9 mouse cellular contexts compared by ENCODE assay signal in the genomic region with DNA sequence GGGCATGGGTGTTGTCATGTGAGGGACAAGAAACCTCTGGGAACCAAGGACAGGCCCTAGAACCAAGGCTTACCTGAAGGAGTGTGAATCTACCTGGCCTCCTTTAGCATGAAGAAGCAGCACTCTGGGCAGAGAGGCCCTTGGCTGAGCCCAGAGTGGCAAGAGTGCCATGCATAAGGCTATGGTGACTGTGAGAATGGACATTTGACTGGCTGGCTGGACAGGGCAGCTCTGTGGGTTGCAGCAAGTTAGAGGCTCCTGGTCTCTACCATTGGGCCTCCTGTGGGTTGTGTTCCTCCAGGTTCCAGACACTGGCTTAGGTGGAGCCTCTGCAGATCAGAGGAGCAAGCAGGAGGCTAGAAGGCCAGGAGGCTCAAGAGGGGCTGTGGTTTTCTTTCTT.
DNase-seq lines count a peak whose midpoint lies in the region; ATAC-seq and TF ChIP-seq lines count a peak whose summit lies in the region.
"Had no signal": no experiment of that assay in that cellular context is flagged by ENCODE, and none has a peak within 500 bp of the region (broad histone marks: within the 10 kb centered on the region; RNA-seq: fewer than 3 reads in every experiment).

No protein-coding gene starts in this region.

- H3K27me3 ChIP-seq in forebrain, embryonic 13.5 days, result no peaks in the 10 kb centered on the region
- H3K27me3 ChIP-seq in hindbrain, embryonic 16.5 days (replicated peaks; ENCODE audit: control insufficient read depth, insufficient read depth, low read length), result no peaks in the 10 kb centered on the region
- no peaks in the 10 kb centered on the region for H3K27me3 ChIP-seq in midbrain, embryonic 15.5 days (replicated peaks)
- H3K27me3 ChIP-seq: limb, embryonic 15.5 days had no signal

- no peak overlapping the region for H3K4me3 ChIP-seq in layer of hippocampus, adult 2 months
- no peak overlapping the region for H3K4me3 ChIP-seq in forebrain, embryonic 13.5 days
- H3K4me3 ChIP-seq in hindbrain, embryonic 16.5 days (ENCODE audit: low read length), result no peak overlapping the region
- no peak overlapping the region for H3K4me3 ChIP-seq in midbrain, embryonic 15.5 days
- H3K4me3 ChIP-seq: limb, embryonic 15.5 days had no signal

- peak overlapping the region; percentile 43 for H3K27ac ChIP-seq in layer of hippocampus, adult 2 months
- H3K27ac ChIP-seq in forebrain, embryonic 13.5 days, result peak overlapping the region; percentile 100
- peak overlapping the region; percentile 54 for H3K27ac ChIP-seq in hindbrain, embryonic 16.5 days (ENCODE audit: low read depth, low read length)
- H3K27ac ChIP-seq in midbrain, embryonic 15.5 days, result peak overlapping the region; percentile 99

- H3K9me3 ChIP-seq in forebrain, embryonic 13.5 days (replicated peaks), result no peaks in the 10 kb centered on the region
- no peaks in the 10 kb centered on the region for H3K9me3 ChIP-seq in hindbrain, embryonic 16.5 days (ENCODE audit: control insufficient read depth, low read length)
- no peaks in the 10 kb centered on the region for H3K9me3 ChIP-seq in midbrain, embryonic 15.5 days
- H3K9me3 ChIP-seq: limb, embryonic 15.5 days had no signal

- peaks cover 73% of the 10 kb centered on the region for H3K4me1 ChIP-seq in forebrain, embryonic 13.5 days
- peaks cover 60% of the 10 kb centered on the region for H3K4me1 ChIP-seq in hindbrain, embryonic 16.5 days (ENCODE audit: control insufficient read depth, insufficient read depth, low read depth, low read length)
- H3K4me1 ChIP-seq in midbrain, embryonic 15.5 days, result peaks cover 69% of the 10 kb centered on the region

- no peak for ATAC-seq in forebrain, embryonic 13.5 days
- ATAC-seq in hindbrain, embryonic 16.5 days, result no peak
- no peak for ATAC-seq in midbrain, embryonic 15.5 days (replicated peaks)
- no peak for ATAC-seq in monocyte, adult 5-6 weeks (replicated peaks; ENCODE audit: insufficient number of reproducible peaks, low FRiP score, low TSS enrichment, poor library complexity, severe bottlenecking)

- peak overlapping the region; percentile 52; the same call in 1 of the 2 replicates for H3K4me2 ChIP-seq in forebrain, embryonic 13.5 days
- no peak overlapping the region for H3K4me2 ChIP-seq in hindbrain, embryonic 16.5 days (ENCODE audit: low read length)
- H3K4me2 ChIP-seq in midbrain, embryonic 15.5 days, result no peak overlapping the region

- peak overlapping the region; percentile 62; the same call in 1 of the 2 replicates for H3K9ac ChIP-seq in forebrain, embryonic 13.5 days
- no peak overlapping the region; the same call in none of the 2 replicates for H3K9ac ChIP-seq in hindbrain, embryonic 16.5 days (ENCODE audit: low read depth, low read length)
- no peak overlapping the region for H3K9ac ChIP-seq in midbrain, embryonic 15.5 days
- H3K9ac ChIP-seq: limb, embryonic 15.5 days had no signal

- no peaks in the 10 kb centered on the region for H3K36me3 ChIP-seq in forebrain, embryonic 13.5 days (ENCODE audit: poor library complexity, severe bottlenecking)
- H3K36me3 ChIP-seq in hindbrain, embryonic 16.5 days (ENCODE audit: control insufficient read depth, insufficient read depth, low read length), result no peaks in the 10 kb centered on the region
- H3K36me3 ChIP-seq in midbrain, embryonic 15.5 days (replicated peaks), result no peaks in the 10 kb centered on the region
- H3K36me3 ChIP-seq: limb, embryonic 15.5 days had no signal

- DNase-seq in layer of hippocampus, adult 2 months (ENCODE audit: low spot score in 2 of 2), result no peak
- DNase-seq in layer of hippocampus, adult 8-10 months (ENCODE audit: low spot score in 2 of 2), result no peak
- no peak for DNase-seq in urinary bladder, postnatal 25 days (ENCODE audit: low spot score)
- no peak for DNase-seq in thymus, postnatal 10 days (ENCODE audit: low spot score in 2 of 2)

- no peak for TF ChIP-seq CTCF in layer of hippocampus, adult 2 months (conservative IDR thresholded peaks at IDR 0.05)

Comparison
In these comparisons a context has a peak if more than half of its experiments do, and no peak if none do; other contexts are left out.
1. H3K27ac ChIP-seq: peak in every context shown above with its lines; median percentile 100 in forebrain, embryonic 13.5 days; 99 in midbrain, embryonic 15.5 days; 54 in hindbrain, embryonic 16.5 days; 43 in layer of hippocampus, adult 2 months.